Mouse (Mus musculus) mammary gland, adult 2 months (tissue): ENCODE measurements around the gene Calm1. TPM values are rescaled to one million over a fixed set of nuclear protein-coding genes. Genes with fewer than 3 reads are reported as not detected.

ENCODE experiments used
- polyA plus RNA-seq: library from polyadenylated mRNA; depleted of rRNA; stranded (reverse); fragments of >200 nt; gene quantifications from 2 replicates; pipeline ENCODE4 v1.2.3, GENCODE M21; 2012; ENCODE audit warnings: low replicate concordance; rRNA removed

Calm1 gene
- polyA plus RNA-seq, result 381 and 587 TPM in 2 replicates

DNA sequence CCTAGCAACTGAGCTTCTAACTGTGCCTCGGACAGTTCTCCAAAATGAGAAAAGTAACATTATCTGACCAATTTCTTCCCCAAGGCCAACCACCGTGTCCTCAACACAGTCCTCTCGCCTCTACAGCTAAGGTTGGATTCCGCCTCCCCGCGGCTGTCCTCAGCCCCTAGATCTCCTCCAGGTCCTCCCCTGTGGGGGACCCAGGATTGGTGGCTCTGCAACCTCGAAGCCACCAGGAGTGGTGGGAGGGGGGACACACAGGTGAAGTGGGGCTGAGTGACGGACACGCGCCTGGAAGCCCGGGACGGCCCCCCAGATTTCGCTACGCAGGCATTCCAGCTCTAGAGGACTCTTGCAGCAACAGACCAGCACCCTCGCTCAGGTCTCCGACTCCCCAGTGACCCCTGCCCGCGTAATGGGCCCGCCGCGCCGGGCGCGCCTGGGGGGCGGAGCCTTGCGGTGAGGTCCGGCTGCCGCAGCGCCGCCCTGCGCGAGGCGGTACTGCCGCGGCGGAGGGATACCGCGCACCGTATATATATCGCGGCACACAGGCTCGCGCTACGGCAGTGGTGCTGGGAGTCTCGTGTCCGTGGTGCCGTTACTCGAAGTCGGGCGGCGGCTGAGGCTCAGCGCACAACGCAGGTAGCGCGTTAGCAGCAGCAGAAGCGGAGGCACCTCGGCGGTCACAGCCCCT is at the start of gene Calm1:
Gene Calm1, plus strand, starts transcription at position 469 of the 694 bp plus-strand sequence.

DNA sequence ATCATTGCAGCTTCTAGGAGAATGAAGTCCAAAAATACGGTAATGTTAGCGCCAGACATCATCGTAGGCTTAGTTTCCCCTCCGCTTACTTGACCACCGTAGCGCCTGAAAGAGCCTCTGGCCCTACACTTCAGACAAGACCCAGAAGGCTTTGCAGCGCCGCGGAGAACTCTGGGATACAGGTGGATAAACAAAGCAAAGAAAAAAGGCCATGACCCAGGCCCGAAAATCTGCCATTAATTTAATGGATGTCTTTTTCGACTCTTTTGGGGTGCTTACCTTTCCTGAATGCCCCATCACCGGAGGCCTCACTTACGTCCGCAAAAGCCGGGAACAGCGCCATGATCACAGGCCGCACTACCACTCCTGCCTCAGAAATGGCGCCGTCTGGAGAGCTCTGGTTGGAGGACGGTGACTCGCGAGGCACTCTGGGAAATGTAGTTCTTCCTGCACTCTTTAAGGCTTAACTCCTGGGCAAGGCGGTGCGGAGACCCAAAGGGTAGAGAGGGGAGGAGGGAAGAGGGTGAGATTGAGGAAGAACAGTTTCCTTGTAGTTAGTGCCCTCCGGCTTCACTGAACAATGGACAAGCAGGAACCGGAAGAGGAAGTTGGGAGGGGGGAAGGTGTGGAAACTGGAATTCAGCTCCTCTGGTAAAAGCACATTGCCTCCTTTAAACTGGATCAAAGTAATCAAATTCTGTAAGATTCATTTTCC is 39.8 kb upstream of the Calm1 start, which contains the start of gene Nrde2:
Gene Nrde2, minus strand, starts transcription at position 393 of the 715 bp plus-strand sequence.

Other genes starting within 250 kb of the Calm1 start
- gene Kcnk13, start 234.9 kb upstream of the Calm1 start, polyA plus RNA-seq, result 1.3 and 1.6 TPM in 2 replicates
- gene Psmc1, start 89.3 kb upstream of the Calm1 start, polyA plus RNA-seq, result 19.7 and 38.4 TPM in 2 replicates
- 6.7 and 7.3 TPM in 2 replicates for gene Nrde2, start 39.8 kb upstream of the Calm1 start, polyA plus RNA-seq